Mouse (Mus musculus) MEL (cell line): ENCODE measurements around the gene Vps8. TPM values are rescaled to one million over a fixed set of nuclear protein-coding genes. Genes with fewer than 3 reads are reported as not detected.

ENCODE experiments used
- DNase-seq: peaks from one replicate; pipeline ENCODE4 v3.0.0; 2011; ENCODE audit warnings: low read depth, low spot score
- H3K27ac ChIP-seq: 2 replicates; pipeline ENCODE4 v1.5.1; 2012; ENCODE audit warnings: low read depth, mild to moderate bottlenecking, control low read depth, low read length, moderate library complexity; ENCODE audit not compliant: control insufficient read depth
- H3K27me3 ChIP-seq, 2 experiments: fragments of 150-350 bp in 1 of 2; sonication (generic) in 1 of 2; 2 replicates each; pipeline ENCODE4 v1.6.1; 2012; ENCODE audit warnings: low read length in 2 of 2, mild to moderate bottlenecking in 2 of 2, improper control_type of control experiment in 1 of 2, moderate library complexity in 1 of 2; ENCODE audit not compliant: insufficient read depth in 2 of 2, control insufficient read depth in 1 of 2
- H3K36me3 ChIP-seq, 2 experiments: 2 replicates each; pipeline ENCODE4 v1.6.1; 2012 to 2014; ENCODE audit warnings: low read length in 2 of 2, improper control_type of control experiment in 1 of 2, inconsistent platforms in 1 of 2, mild to moderate bottlenecking in 1 of 2; ENCODE audit not compliant: insufficient read depth in 2 of 2, control insufficient read depth in 1 of 2
- H3K4me1 ChIP-seq, 2 experiments: fragments of 150-350 bp in 1 of 2; sonication (generic) in 1 of 2; 2 replicates each; pipeline ENCODE4 v1.6.1; 2012; ENCODE audit warnings: low read length in 2 of 2, improper control_type of control experiment in 1 of 2, mild to moderate bottlenecking in 1 of 2; ENCODE audit not compliant: insufficient read depth in 2 of 2, control insufficient read depth in 1 of 2
- H3K4me3 ChIP-seq, 2 experiments: fragments of 150-350 bp in 1 of 2; sonication (generic) in 1 of 2; 2 replicates each; pipeline ENCODE4 v1.5.1; 2012; ENCODE audit warnings: low read depth in 2 of 2, low read length in 2 of 2, mild to moderate bottlenecking in 2 of 2, moderate library complexity in 2 of 2, control low read depth in 1 of 2, improper control_type of control experiment in 1 of 2; ENCODE audit not compliant: control insufficient read depth in 1 of 2, insufficient read depth in 1 of 2
- H3K79me2 ChIP-seq: 2 replicates; pipeline ENCODE4 v1.6.1; 2012; ENCODE audit warnings: mild to moderate bottlenecking, low read length, moderate library complexity; ENCODE audit not compliant: control insufficient read depth, poor library complexity, insufficient read depth
- H3K9ac ChIP-seq: 2 replicates; pipeline ENCODE4 v1.6.1; 2012; ENCODE audit warnings: low read depth, mild to moderate bottlenecking, control low read depth, low read length, moderate library complexity; ENCODE audit not compliant: control insufficient read depth, poor library complexity, severe bottlenecking
- H3K9me3 ChIP-seq: fragments of 150-350 bp; sonication (generic); replicated peaks from 2 replicates; pipeline ENCODE4 v1.6.1; 2012; ENCODE audit warnings: mild to moderate bottlenecking, low read length, improper control_type of control experiment, moderate library complexity; ENCODE audit not compliant: insufficient read depth
- BHLHE40 ChIP-seq: IDR thresholded peaks from 2 replicates; pipeline ENCODE4 v1.6.1; 2012; ENCODE audit warnings: low read depth, mild to moderate bottlenecking, inconsistent platforms, low read length, improper control_type of control experiment, borderline replicate concordance
- CHD1 ChIP-seq: IDR thresholded peaks from 2 replicates; pipeline ENCODE4 v1.6.1; 2012; ENCODE audit warnings: low read depth, mild to moderate bottlenecking, inconsistent platforms, low read length, improper control_type of control experiment
- CHD2 ChIP-seq: IDR thresholded peaks from 2 replicates; pipeline ENCODE4 v1.6.1; 2011; ENCODE audit warnings: low read length, improper control_type of control experiment
- CTCF ChIP-seq, 3 experiments: IDR thresholded peaks in 2 of 3; conservative IDR thresholded peaks in 1 of 3; 2 replicates each; pipeline ENCODE4 v1.5.1; 2011 to 2012; ENCODE audit warnings: low read length in 3 of 3, low read depth in 2 of 3, mild to moderate bottlenecking in 2 of 3, improper control_type of control experiment in 1 of 3, inconsistent platforms in 1 of 3, mixed read lengths in 1 of 3, moderate library complexity in 1 of 3; ENCODE audit not compliant: control insufficient read depth in 1 of 3, insufficient read depth in 1 of 3, poor library complexity in 1 of 3, severe bottlenecking in 1 of 3
- E2F4 ChIP-seq: IDR thresholded peaks from 2 replicates; pipeline ENCODE4 v1.6.1; 2011; ENCODE audit warnings: low read depth, low read length, improper control_type of control experiment, borderline replicate concordance
- ELF1 ChIP-seq: IDR thresholded peaks from 2 replicates; pipeline ENCODE4 v1.6.1; 2014; ENCODE audit warnings: low read depth, mild to moderate bottlenecking, inconsistent platforms, low read length, improper control_type of control experiment, moderate library complexity
- EP300 ChIP-seq, 2 experiments: IDR thresholded peaks; 2 replicates each; pipeline ENCODE4 v1.6.1; 2011; ENCODE audit warnings: improper control_type of control experiment in 2 of 2, low read length in 2 of 2, low read depth in 1 of 2, mild to moderate bottlenecking in 1 of 2
- ETS1 ChIP-seq: IDR thresholded peaks from 2 replicates; pipeline ENCODE4 v1.6.1; 2012; ENCODE audit warnings: low read depth, mild to moderate bottlenecking, inconsistent platforms, low read length, improper control_type of control experiment, moderate library complexity
- GABPA ChIP-seq: IDR thresholded peaks from 2 replicates; pipeline ENCODE4 v1.6.1; 2012; ENCODE audit warnings: low read depth, mild to moderate bottlenecking, inconsistent platforms, low read length, improper control_type of control experiment, moderate library complexity
- GATA1 ChIP-seq: IDR thresholded peaks from 2 replicates; pipeline ENCODE4 v1.6.1; 2011; ENCODE audit warnings: low read depth, low read length, improper control_type of control experiment
- HCFC1 ChIP-seq: IDR thresholded peaks from 2 replicates; pipeline ENCODE4 v1.6.1; 2012; ENCODE audit warnings: low read depth, mild to moderate bottlenecking, inconsistent platforms, low read length, improper control_type of control experiment, moderate library complexity
- JUND ChIP-seq: IDR thresholded peaks from 2 replicates; pipeline ENCODE4 v1.6.1; 2011; ENCODE audit warnings: low read depth, mild to moderate bottlenecking, improper control_type of control experiment, low read length
- MAFK ChIP-seq: IDR thresholded peaks from 2 replicates; pipeline ENCODE4 v1.6.1; 2011; ENCODE audit warnings: low read depth, mild to moderate bottlenecking, low read length, improper control_type of control experiment, borderline replicate concordance
- MAX ChIP-seq: IDR thresholded peaks from 2 replicates; pipeline ENCODE4 v1.6.1; 2011; ENCODE audit warnings: low read length, improper control_type of control experiment
- MAZ ChIP-seq: IDR thresholded peaks from 2 replicates; pipeline ENCODE4 v1.6.1; 2012; ENCODE audit warnings: low read depth, mild to moderate bottlenecking, inconsistent platforms, low read length, improper control_type of control experiment
- MEF2A ChIP-seq: IDR thresholded peaks from 2 replicates; pipeline ENCODE4 v1.6.1; 2014; ENCODE audit warnings: low read depth, mild to moderate bottlenecking, inconsistent platforms, low read length, improper control_type of control experiment; ENCODE audit not compliant: poor library complexity, insufficient replicate concordance, severe bottlenecking; ENCODE audit errors: extremely low read depth
- MXI1 ChIP-seq: IDR thresholded peaks from 2 replicates; pipeline ENCODE4 v1.6.1; 2011; ENCODE audit warnings: mild to moderate bottlenecking, low read depth, low read length, improper control_type of control experiment
- MYB ChIP-seq: IDR thresholded peaks from 2 replicates; pipeline ENCODE4 v1.6.1; 2011; ENCODE audit warnings: mild to moderate bottlenecking, low read depth, low read length, improper control_type of control experiment
- MYC ChIP-seq: IDR thresholded peaks from 2 replicates; pipeline ENCODE4 v1.6.1; 2011; ENCODE audit warnings: low read depth, mild to moderate bottlenecking, low read length, improper control_type of control experiment, moderate library complexity
- NELFE ChIP-seq: IDR thresholded peaks from 2 replicates; pipeline ENCODE4 v1.6.1; 2011; ENCODE audit warnings: low read depth, low read length, improper control_type of control experiment
- NRF1 ChIP-seq: IDR thresholded peaks from 2 replicates; pipeline ENCODE4 v1.6.1; 2014; ENCODE audit warnings: low read depth, mild to moderate bottlenecking, inconsistent platforms, low read length, improper control_type of control experiment, moderate library complexity; ENCODE audit not compliant: poor library complexity, insufficient read depth, severe bottlenecking
- POLR2A ChIP-seq, 2 experiments: IDR thresholded peaks; 2 replicates each; pipeline ENCODE4 v1.6.1; 2011 to 2012; ENCODE audit warnings: low read length in 2 of 2, mild to moderate bottlenecking in 2 of 2, control low read depth in 1 of 2, improper control_type of control experiment in 1 of 2, low read depth in 1 of 2, moderate library complexity in 1 of 2; ENCODE audit not compliant: control insufficient read depth in 1 of 2, insufficient read depth in 1 of 2, poor library complexity in 1 of 2
- POLR2AphosphoS2 ChIP-seq: IDR thresholded peaks from 2 replicates; pipeline ENCODE4 v1.6.1; 2011; ENCODE audit warnings: low read length, improper control_type of control experiment
- POLR2AphosphoS5 ChIP-seq: IDR thresholded peaks from 2 replicates; pipeline ENCODE4 v1.6.1; 2012; ENCODE audit warnings: low read depth, borderline replicate concordance, mild to moderate bottlenecking, inconsistent platforms, low read length, moderate library complexity, mixed read lengths
- RAD21 ChIP-seq: IDR thresholded peaks from 2 replicates; pipeline ENCODE4 v1.6.1; 2011; ENCODE audit warnings: mild to moderate bottlenecking, low read depth, low read length, improper control_type of control experiment
- RCOR1 ChIP-seq: IDR thresholded peaks from 2 replicates; pipeline ENCODE4 v1.6.1; 2012; ENCODE audit warnings: low read depth, mild to moderate bottlenecking, inconsistent platforms, low read length, improper control_type of control experiment
- SIN3A ChIP-seq: IDR thresholded peaks from 2 replicates; pipeline ENCODE4 v1.6.1; 2012; ENCODE audit warnings: low read length, improper control_type of control experiment, inconsistent platforms
- SMC3 ChIP-seq: IDR thresholded peaks from 2 replicates; pipeline ENCODE4 v1.6.1; 2011; ENCODE audit warnings: low read depth, low read length, improper control_type of control experiment
- TAL1 ChIP-seq: IDR thresholded peaks from 2 replicates; pipeline ENCODE4 v1.6.1; 2012; ENCODE audit warnings: mild to moderate bottlenecking, inconsistent platforms, low read length, moderate library complexity, mixed read lengths
- TBP ChIP-seq: IDR thresholded peaks from 2 replicates; pipeline ENCODE4 v1.8.0; 2011; ENCODE audit warnings: low read depth, low read length, improper control_type of control experiment
- TCF12 ChIP-seq: IDR thresholded peaks from 2 replicates; pipeline ENCODE4 v1.6.1; 2014; ENCODE audit warnings: low read depth, mild to moderate bottlenecking, inconsistent platforms, low read length, improper control_type of control experiment, moderate library complexity
- UBTF ChIP-seq: IDR thresholded peaks from 2 replicates; pipeline ENCODE4 v1.6.1; 2012; ENCODE audit warnings: low read depth, mild to moderate bottlenecking, inconsistent platforms, low read length, improper control_type of control experiment, moderate library complexity, borderline replicate concordance; ENCODE audit not compliant: insufficient read depth
- USF1 ChIP-seq: IDR thresholded peaks from 2 replicates; pipeline ENCODE4 v1.6.1; 2014; ENCODE audit warnings: low read depth, mild to moderate bottlenecking, inconsistent platforms, low read length, improper control_type of control experiment, moderate library complexity
- USF2 ChIP-seq, 2 experiments: IDR thresholded peaks; 2 replicates each; pipeline ENCODE4 v1.6.1; 2011 to 2012; ENCODE audit warnings: improper control_type of control experiment in 2 of 2, low read length in 2 of 2, borderline replicate concordance in 1 of 2, inconsistent platforms in 1 of 2, low read depth in 1 of 2, mild to moderate bottlenecking in 1 of 2; ENCODE audit not compliant: insufficient read depth in 1 of 2
- ZC3H11A ChIP-seq: IDR thresholded peaks from 2 replicates; pipeline ENCODE4 v1.6.1; 2012; ENCODE audit warnings: low read depth, mild to moderate bottlenecking, inconsistent platforms, low read length, improper control_type of control experiment
- ZKSCAN1 ChIP-seq: IDR thresholded peaks from 2 replicates; pipeline ENCODE4 v1.6.1; 2012; ENCODE audit warnings: low read depth, mild to moderate bottlenecking, inconsistent platforms, low read length, improper control_type of control experiment, moderate library complexity
- ZMIZ1 ChIP-seq: IDR thresholded peaks from 2 replicates; pipeline ENCODE4 v1.6.1; 2012; ENCODE audit warnings: low read depth, mild to moderate bottlenecking, inconsistent platforms, low read length, improper control_type of control experiment, moderate library complexity
- ZNF384 ChIP-seq: IDR thresholded peaks from 2 replicates; pipeline ENCODE4 v1.6.1; 2012; ENCODE audit warnings: low read depth, mild to moderate bottlenecking, inconsistent platforms, low read length, improper control_type of control experiment
- polyA plus RNA-seq, 2 experiments: library from polyadenylated mRNA; stranded (reverse) in 1 of 2; unstranded in 1 of 2; fragments of >175 nt in 1 of 2; fragments of >200 nt in 1 of 2; gene quantifications; 2 replicates each; pipeline versions ENCODE4 v1.2.1 to v1.2.4; 2012; ENCODE audit warnings: low replicate concordance in 2 of 2, low read depth in 1 of 2; ENCODE audit not compliant: insufficient read length in 2 of 2, insufficient read depth in 1 of 2, missing spikeins in 1 of 2
- total RNA-seq: library from RNA; depleted of rRNA; stranded (reverse); fragments of 300-350 nt; gene quantifications from 2 replicates; pipeline ENCODE4 v1.2.3, GENCODE M21; 2012

Gene Vps8
- total and polyA plus RNA-seq, 3 experiments = 10.5 to 14.0 TPM; not detected in 1

GRCm38 (mm10) chr16:21428131-21428530 is 5.2 kb downstream of the Vps8 start:
- peaks cover 0 to 10% of the 10 kb centered on the region in 2 experiments; a peak in 2 of 4 replicates for H3K36me3 ChIP-seq
- peak; percentile 66 for DNase-seq
- no peak for TF ChIP-seq GABPA
- no peak for TF ChIP-seq HCFC1
- TF ChIP-seq NRF1 = no peak
- TF ChIP-seq TCF12 = no peak
- TF ChIP-seq E2F4 = no peak
- TF ChIP-seq EP300 (IDR thresholded peaks at IDR 0.05; ENCODE audit: low read depth in 1 of 2, low read length in 2 of 2) = no peak
- no peak for TF ChIP-seq CHD1
- no peak for TF ChIP-seq ZMIZ1
- peak; percentile 69 for TF ChIP-seq MAX
- 0 out of 2 replicates have a peak, but pooled peaks have one; percentile 19 for TF ChIP-seq NELFE
- no peak for TF ChIP-seq POLR2AphosphoS5
- peak; percentile 86 for TF ChIP-seq MYC
- no peak for TF ChIP-seq ZNF384
- TF ChIP-seq CTCF (IDR thresholded peaks at IDR 0.05 in 2 of 3, conservative IDR thresholded peaks at IDR 0.05 in 1 of 3; ENCODE audit: control insufficient read depth in 1 of 3, insufficient read depth in 1 of 3, low read depth in 2 of 3, low read length in 3 of 3, poor library complexity in 1 of 3, severe bottlenecking in 1 of 3) = no peak
- no peak for TF ChIP-seq BHLHE40
- no peak for TF ChIP-seq MAFK
- TF ChIP-seq ELF1 = no peak
- TF ChIP-seq MEF2A = no peak
- no peak for TF ChIP-seq UBTF
- TF ChIP-seq MAZ = no peak
- no peak for TF ChIP-seq POLR2A (IDR thresholded peaks at IDR 0.05; ENCODE audit: control insufficient read depth in 1 of 2, insufficient read depth in 1 of 2, low read depth in 1 of 2, low read length in 2 of 2, poor library complexity in 1 of 2)
- no peak for TF ChIP-seq MYB
- no peak for TF ChIP-seq RAD21
- TF ChIP-seq ZKSCAN1 = no peak
- TF ChIP-seq ETS1 = no peak
- TF ChIP-seq ZC3H11A = no peak
- no peak for TF ChIP-seq TAL1
- no peak for TF ChIP-seq POLR2AphosphoS2
- no peak for TF ChIP-seq TBP
- TF ChIP-seq SIN3A = peak; percentile 54; the same call in 1 of the 2 replicates
- TF ChIP-seq GATA1 = peak; percentile 72
- TF ChIP-seq USF2 (IDR thresholded peaks at IDR 0.05; ENCODE audit: borderline replicate concordance in 1 of 2, insufficient read depth in 1 of 2, low read depth in 1 of 2, low read length in 2 of 2) = no peak
- no peak for TF ChIP-seq JUND
- no peak for TF ChIP-seq USF1
- TF ChIP-seq MXI1 = peak; percentile 92
- no peak for TF ChIP-seq RCOR1
- TF ChIP-seq CHD2 = no peak
- TF ChIP-seq SMC3 = no peak

More at GRCm38 (mm10) chr16:21428131-21428530, 5.2 kb downstream of the Vps8 start:
- Histone ChIP-seq H3K9me3 (no peaks in the 10 kb centered on the region), H3K4me3 (no peak overlapping the region), H3K4me1 (peaks cover 10 to 15% of the 10 kb centered on the region in 2 experiments), H3K27me3 (no peaks in the 10 kb centered on the region), H3K9ac (peak overlapping the region; percentile 36; the same call in 1 of the 2 replicates), H3K79me2 (peaks cover 6% of the 10 kb centered on the region), H3K27ac (peak overlapping the region; percentile 55)
